Mouse (Mus musculus): ENCODE data around the gene Zscan2. TPM values are rescaled to one million over a fixed set of nuclear protein-coding genes. Genes with fewer than 3 reads are reported as not detected.

The Zscan2 gene
- polyA plus RNA-seq, 1 experiment from 2014 or later, result 4.5 TPM

DNA sequence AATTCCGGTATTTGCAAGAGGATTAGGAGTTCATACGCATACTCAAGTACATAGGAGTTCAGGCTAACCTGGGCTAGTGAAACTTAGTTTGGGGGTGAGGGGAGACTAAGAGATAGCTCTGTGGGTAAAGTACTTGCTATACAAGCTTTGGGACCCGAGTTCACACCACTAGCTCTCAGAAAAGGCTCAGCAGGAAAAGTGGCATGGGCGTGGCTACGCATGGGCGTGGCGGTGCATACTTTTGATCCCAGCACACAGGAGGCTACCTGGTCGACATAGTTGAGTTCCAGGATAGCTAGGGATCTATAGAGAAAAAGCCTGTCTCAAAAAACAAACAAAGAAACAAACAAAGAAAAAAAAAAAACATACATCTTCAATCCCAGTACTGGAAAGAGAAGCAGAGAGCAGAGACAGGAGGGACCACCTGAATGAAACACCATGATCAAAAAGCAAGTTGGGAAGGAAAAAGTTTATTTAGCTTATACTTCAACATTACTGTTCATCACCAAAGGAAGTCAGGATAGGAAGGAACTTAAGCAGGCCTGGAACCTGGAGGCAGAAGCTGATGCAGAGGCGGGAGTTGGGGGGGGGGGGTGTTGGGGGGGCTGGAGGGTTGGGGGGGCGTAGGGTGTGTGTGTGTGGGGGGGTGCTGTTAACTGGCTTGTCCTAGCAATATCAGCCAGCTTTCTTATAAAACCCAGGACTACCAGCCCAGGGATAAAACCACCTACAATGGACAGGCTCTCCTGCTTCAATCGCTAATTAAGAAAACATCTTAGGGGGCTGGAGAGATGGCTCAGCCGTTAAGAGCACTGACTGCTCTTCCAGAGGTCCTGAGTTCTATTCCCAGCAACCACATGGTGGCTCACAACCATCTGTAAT, 26.8 kb upstream of the Zscan2 start:
- no peak for ATAC-seq (ENCODE audit: low FRiP score, low read depth)
- Histone ChIP-seq H3K4me1 (peaks cover 22% of the 10 kb centered on the region), H3K27me3 (no peaks in the 10 kb centered on the region), H3K4me3 (no peak overlapping the region), H3K9me3 (no peaks in the 10 kb centered on the region), H3K9ac (no peak overlapping the region), H3K27ac (no peak overlapping the region), H3K4me2 (replicated peaks) (no peak overlapping the region), H3K36me3 (no peaks in the 10 kb centered on the region)
- 27% methylated on average over 11 of the region's 12 CpGs for WGBS

DNA sequence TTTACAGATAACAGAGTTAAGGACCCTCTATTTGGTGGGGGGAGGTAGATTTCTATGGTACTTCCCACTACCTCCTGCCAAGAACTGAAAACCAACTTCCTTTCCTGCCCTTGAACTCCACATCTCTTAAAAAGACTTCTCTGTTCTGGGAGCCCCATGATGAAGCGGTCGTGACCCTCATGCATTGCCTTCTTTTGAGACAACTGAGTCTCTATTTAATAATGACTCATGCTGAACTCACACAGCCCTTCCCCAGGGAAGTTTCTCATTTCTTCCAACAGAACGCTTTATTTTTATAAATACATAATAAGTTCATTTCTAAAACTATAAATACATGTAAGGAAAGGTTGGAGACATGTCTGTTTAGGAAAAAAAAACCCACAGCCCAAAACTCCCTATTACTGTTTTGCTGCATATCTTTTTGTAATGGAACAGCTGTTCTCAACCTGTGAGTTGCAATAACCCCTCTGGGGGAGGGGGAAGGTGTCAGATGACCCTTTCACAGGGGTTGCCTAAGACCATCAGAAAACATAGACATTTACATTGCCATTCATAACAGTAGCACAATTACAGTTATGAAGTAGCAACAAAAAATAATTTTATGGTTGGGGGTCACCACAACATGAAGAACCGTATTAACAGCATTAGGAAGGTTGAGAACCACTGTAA, 24.6 kb upstream of the Zscan2 start:
- WGBS, result 55% methylated on average over 4 of the region's 4 CpGs
- H3K27ac ChIP-seq, result no peak overlapping the region
- H3K36me3 ChIP-seq, result no peaks in the 10 kb centered on the region
- H3K4me2 ChIP-seq (replicated peaks), result no peak overlapping the region
- no peak overlapping the region for H3K4me3 ChIP-seq
- no peaks in the 10 kb centered on the region for H3K9me3 ChIP-seq
- ATAC-seq (ENCODE audit: low FRiP score, low read depth), result no peak
- no peaks in the 10 kb centered on the region for H3K27me3 ChIP-seq
- H3K9ac ChIP-seq, result no peak overlapping the region
- H3K4me1 ChIP-seq, result peaks cover 22% of the 10 kb centered on the region

DNA sequence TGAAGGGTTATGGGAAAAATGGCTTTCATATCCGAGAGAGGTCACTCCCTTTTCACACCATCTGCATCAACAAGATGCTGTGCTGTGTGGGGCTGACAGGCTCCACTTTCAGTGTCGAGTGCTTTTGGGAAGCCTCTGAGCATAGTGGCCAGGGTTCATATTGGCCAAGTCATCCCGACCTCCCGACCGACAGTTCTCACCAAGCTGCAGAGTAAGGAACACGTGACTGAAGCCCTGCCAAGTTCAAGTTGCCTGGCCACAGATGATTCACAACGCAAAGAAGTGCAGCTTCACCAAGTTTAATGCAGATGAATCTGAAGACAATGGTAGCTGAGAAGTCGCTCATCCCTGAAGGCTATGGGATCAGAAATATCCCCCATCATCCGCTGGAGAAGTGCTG, 23.0 kb upstream of the Zscan2 start:
- H3K4me2 ChIP-seq (replicated peaks), result no peak overlapping the region
- H3K9ac ChIP-seq, result no peak overlapping the region
- ATAC-seq (ENCODE audit: low FRiP score, low read depth), result no peak
- H3K4me3 ChIP-seq, result no peak overlapping the region
- 50% methylated on average over 9 of the region's 9 CpGs for WGBS
- H3K4me1 ChIP-seq, result peaks cover 16% of the 10 kb centered on the region
- no peaks in the 10 kb centered on the region for H3K36me3 ChIP-seq
- no peak overlapping the region for H3K27ac ChIP-seq
- no peaks in the 10 kb centered on the region for H3K27me3 ChIP-seq
- no peaks in the 10 kb centered on the region for H3K9me3 ChIP-seq

DNA sequence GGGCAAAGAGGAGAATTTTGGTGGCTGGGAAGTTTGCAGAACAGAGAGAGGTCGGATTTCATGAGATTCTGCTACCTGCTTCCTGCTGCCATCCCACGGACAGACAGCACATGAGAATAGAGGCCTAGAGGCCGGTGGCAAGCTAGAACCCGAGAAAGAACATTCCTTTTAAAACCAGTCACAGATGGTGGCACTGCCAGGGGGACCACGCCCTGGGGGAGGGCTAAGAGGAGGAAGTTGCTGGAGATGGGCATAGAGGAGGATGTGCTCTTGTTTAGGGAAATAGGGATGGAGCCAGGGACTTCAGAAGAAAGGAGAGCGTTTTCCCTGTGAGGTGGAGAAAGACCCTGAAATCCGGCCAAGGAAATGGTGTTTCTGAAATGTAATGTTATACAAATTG, 22.5 kb upstream of the Zscan2 start:
- no peak for ATAC-seq (ENCODE audit: low FRiP score, low read depth)
- WGBS, result 34% methylated on average over 7 of the region's 7 CpGs

DNA sequence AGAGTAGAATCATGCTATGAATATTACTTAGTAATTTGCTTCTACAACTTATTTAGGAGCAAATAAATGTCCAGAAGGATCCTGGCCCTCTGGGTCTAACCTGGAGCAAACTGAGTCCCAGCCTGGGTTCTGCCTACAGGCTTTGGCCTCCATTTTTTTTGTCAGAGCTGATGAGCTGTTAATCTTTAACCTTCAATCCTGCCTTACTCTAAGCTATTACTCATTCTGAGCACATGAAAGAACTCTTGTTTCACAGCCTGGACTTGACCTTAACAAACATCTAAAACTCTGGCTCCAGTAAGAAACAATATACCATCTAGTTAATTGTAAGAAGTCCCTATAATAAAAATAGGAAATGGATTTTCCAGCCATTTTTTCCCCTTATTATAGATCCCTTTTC, 21.0 kb upstream of the Zscan2 start:
- Histone ChIP-seq H3K4me3 (no peak overlapping the region), H3K4me2 (replicated peaks) (no peak overlapping the region), H3K9ac (no peak overlapping the region), H3K36me3 (no peaks in the 10 kb centered on the region), H3K9me3 (no peaks in the 10 kb centered on the region), H3K27ac (no peak overlapping the region), H3K4me1 (peaks cover 13% of the 10 kb centered on the region), H3K27me3 (no peaks in the 10 kb centered on the region)
- ATAC-seq (ENCODE audit: low FRiP score, low read depth), result no peak

More for the DNA sequence above, 22.5 kb upstream of the Zscan2 start:
- H3K9me3 ChIP-seq, result no peaks in the 10 kb centered on the region
- no peaks in the 10 kb centered on the region for H3K36me3 ChIP-seq
- H3K27ac ChIP-seq, result no peak overlapping the region
- H3K4me1 ChIP-seq, result peaks cover 13% of the 10 kb centered on the region
- no peaks in the 10 kb centered on the region for H3K27me3 ChIP-seq
- no peak overlapping the region for H3K4me3 ChIP-seq
- no peak overlapping the region for H3K9ac ChIP-seq
- H3K4me2 ChIP-seq (replicated peaks), result no peak overlapping the region

DNA sequence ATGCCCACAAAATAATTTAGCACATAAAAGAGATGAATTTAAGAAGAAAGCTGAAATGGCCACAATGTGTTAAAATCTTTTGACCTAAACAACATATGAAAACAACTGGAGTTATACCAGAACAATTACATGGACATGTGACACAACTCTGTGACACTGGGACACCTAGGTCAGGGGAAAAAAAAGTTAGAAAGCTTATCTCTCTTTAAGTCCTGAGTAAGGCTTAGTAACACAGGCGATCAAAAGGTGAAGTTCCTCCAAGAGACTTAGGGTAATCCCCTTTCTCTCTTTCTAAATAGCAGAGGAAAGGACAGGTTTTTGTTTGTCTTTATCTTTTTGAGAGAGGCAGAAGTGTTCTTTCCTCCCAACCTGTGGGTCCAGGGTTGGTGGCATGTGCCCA, 20.5 kb upstream of the Zscan2 start:
- no peak overlapping the region for H3K9ac ChIP-seq
- H3K4me3 ChIP-seq, result no peak overlapping the region
- no peaks in the 10 kb centered on the region for H3K36me3 ChIP-seq
- no peak overlapping the region for H3K27ac ChIP-seq
- 54% methylated on average over 1 of the region's 1 CpGs for WGBS
- H3K9me3 ChIP-seq, result no peaks in the 10 kb centered on the region
- no peak for ATAC-seq (ENCODE audit: low FRiP score, low read depth)
- peaks cover 13% of the 10 kb centered on the region for H3K4me1 ChIP-seq
- H3K4me2 ChIP-seq (replicated peaks), result no peak overlapping the region
- H3K27me3 ChIP-seq, result no peaks in the 10 kb centered on the region

DNA sequence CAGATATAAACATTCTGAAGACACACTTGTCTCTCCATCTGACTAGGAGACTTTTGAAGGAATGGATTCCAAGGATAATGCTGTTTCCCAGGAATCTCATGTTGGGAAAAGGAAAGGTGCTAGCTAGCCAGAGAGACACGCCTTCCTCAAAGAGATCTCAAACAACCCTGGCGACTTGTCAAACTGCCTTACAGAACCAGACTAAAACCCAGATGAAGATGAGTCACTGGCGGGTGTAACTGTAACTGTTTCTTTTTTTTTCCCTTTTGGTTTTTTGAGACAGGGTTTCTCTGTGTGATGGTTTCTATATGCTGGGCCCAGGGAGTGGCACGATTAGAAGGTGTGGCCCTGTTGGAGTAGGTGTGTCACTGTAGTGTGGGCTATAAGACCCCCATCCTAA, 19.8 kb upstream of the Zscan2 start:
- Histone ChIP-seq H3K27me3 (no peaks in the 10 kb centered on the region), H3K4me3 (no peak overlapping the region), H3K36me3 (no peaks in the 10 kb centered on the region), H3K4me2 (replicated peaks) (no peak overlapping the region), H3K27ac (no peak overlapping the region), H3K4me1 (peaks cover 9% of the 10 kb centered on the region), H3K9me3 (no peaks in the 10 kb centered on the region), H3K9ac (no peak overlapping the region)
- WGBS, result 72% methylated on average over 4 of the region's 4 CpGs
- ATAC-seq (ENCODE audit: low FRiP score, low read depth), result no peak

DNA sequence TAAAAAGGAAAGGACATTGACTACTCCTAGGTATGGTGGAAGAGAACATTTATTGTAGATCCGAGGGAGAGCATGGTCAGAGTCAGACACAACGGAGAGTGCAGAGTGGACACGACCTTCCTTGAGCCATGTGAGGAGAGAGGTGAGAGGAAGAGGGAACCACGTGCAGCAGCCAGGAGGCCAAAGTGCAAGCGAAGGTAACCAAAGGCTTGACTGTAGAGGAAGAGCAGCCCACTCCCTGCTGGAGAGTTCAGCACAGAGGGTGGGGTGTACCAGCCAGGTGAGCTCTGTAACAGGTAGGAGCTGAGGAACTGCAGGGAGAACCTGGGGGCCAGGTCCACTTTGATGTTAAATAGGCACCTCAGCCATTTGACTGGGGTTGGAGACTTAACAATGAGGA, 18.6 kb upstream of the Zscan2 start:
- WGBS, result 68% methylated on average over 5 of the region's 5 CpGs
- no peaks in the 10 kb centered on the region for H3K36me3 ChIP-seq
- H3K27ac ChIP-seq, result no peak overlapping the region
- no peak overlapping the region for H3K9ac ChIP-seq
- H3K4me2 ChIP-seq (replicated peaks), result no peak overlapping the region
- no peaks in the 10 kb centered on the region for H3K9me3 ChIP-seq
- H3K4me3 ChIP-seq, result no peak overlapping the region
- peaks cover 8% of the 10 kb centered on the region for H3K4me1 ChIP-seq
- H3K27me3 ChIP-seq, result no peaks in the 10 kb centered on the region
- ATAC-seq (ENCODE audit: low FRiP score, low read depth), result no peak

DNA sequence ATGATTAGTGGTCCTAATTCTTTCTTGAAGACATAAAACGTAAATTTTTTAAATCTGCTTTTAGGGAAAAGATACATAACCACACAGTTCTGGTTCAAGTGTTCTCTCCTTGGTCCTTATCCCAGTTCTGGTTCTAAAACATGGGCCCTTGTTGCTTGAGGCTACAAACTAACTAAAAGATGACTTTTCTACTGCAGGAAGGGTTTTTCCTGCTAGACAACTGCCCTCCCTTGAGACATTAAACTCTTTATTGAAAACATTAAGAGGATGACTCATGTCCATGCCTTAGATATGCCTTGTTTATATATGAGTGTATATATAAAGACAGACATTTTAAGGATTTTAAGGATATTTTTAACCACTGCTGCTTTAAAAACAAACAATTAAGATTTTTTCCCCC, 17.5 kb upstream of the Zscan2 start:
- Histone ChIP-seq H3K36me3 (no peaks in the 10 kb centered on the region), H3K27me3 (no peaks in the 10 kb centered on the region), H3K9ac (no peak overlapping the region), H3K27ac (no peak overlapping the region), H3K4me2 (replicated peaks) (no peak overlapping the region), H3K4me3 (no peak overlapping the region), H3K4me1 (peaks cover 2% of the 10 kb centered on the region; the same call in 1 of the 2 replicates), H3K9me3 (no peaks in the 10 kb centered on the region)
- 87% methylated on average over 1 of the region's 1 CpGs for WGBS
- ATAC-seq (ENCODE audit: low FRiP score, low read depth), result no peak

DNA sequence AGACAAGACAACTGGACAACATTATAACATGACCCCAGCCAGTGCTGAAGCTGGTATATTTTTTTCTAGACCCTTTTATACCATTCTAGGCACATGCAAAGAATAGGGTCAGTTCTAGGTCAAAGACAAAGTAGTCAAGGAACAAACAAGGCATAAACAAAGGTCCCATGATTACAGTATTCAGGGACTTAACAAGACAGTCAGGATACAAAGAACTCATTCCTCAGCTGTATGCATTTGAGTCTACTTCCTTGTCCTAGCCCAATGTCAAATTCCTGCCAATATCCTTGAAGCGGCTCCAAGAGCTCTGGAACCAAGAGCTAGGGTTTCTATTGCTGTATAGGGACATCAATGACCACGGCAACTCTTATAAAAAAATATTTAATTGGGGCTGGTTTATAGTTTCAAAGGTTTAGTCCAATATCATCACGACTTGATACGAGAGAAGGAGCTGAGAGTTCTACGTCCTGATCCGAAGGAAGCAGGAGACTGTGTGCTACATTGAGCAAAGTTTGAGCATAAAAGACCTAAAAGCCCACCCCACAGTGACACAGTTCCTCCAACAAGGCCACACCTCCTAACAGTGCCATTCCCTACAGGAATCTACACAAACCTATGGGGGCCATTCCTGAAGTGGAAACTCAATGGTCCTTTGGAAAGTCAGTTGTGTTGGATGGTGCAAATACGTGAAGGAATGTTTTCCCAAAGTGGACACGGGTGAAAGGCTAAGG, 16.6 kb upstream of the Zscan2 start:
- 89% methylated on average over 8 of the region's 8 CpGs for WGBS
- Histone ChIP-seq H3K9me3 (no peaks in the 10 kb centered on the region), H3K27ac (no peak overlapping the region; the same call in 1 of the 2 replicates), H3K9ac (no peak overlapping the region), H3K36me3 (no peaks in the 10 kb centered on the region), H3K27me3 (no peaks in the 10 kb centered on the region), H3K4me3 (no peak overlapping the region), H3K4me1 (no peaks in the 10 kb centered on the region), H3K4me2 (replicated peaks) (no peak overlapping the region)
- no peak for ATAC-seq (ENCODE audit: low FRiP score, low read depth)

DNA sequence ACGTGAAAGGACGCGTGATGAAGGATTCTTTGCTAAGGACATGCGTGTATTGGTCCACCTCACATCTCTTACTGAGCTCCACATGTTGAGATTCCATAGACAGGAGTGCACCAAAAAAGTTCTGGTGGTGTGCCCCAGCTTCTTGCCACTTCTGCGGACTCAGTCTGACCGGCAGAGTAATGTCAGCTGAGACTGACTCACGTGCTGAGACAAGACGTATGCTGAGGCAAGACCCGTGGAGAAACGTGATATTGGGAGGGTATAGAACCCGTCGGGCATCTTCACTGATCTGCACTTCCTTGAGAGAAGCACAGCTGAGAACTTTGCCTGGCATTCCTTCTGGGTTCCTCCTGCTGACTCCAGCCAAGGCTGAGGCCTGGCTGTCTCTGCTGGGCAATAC, 16.0 kb upstream of the Zscan2 start:
- no peak for ATAC-seq (ENCODE audit: low FRiP score, low read depth)
- no peaks in the 10 kb centered on the region for H3K9me3 ChIP-seq
- no peaks in the 10 kb centered on the region for H3K4me1 ChIP-seq
- 90% methylated on average over 12 of the region's 12 CpGs for WGBS
- H3K9ac ChIP-seq, result no peak overlapping the region
- no peaks in the 10 kb centered on the region for H3K27me3 ChIP-seq
- H3K4me2 ChIP-seq (replicated peaks), result no peak overlapping the region
- no peak overlapping the region for H3K27ac ChIP-seq
- H3K4me3 ChIP-seq, result no peak overlapping the region
- H3K36me3 ChIP-seq, result no peaks in the 10 kb centered on the region

DNA sequence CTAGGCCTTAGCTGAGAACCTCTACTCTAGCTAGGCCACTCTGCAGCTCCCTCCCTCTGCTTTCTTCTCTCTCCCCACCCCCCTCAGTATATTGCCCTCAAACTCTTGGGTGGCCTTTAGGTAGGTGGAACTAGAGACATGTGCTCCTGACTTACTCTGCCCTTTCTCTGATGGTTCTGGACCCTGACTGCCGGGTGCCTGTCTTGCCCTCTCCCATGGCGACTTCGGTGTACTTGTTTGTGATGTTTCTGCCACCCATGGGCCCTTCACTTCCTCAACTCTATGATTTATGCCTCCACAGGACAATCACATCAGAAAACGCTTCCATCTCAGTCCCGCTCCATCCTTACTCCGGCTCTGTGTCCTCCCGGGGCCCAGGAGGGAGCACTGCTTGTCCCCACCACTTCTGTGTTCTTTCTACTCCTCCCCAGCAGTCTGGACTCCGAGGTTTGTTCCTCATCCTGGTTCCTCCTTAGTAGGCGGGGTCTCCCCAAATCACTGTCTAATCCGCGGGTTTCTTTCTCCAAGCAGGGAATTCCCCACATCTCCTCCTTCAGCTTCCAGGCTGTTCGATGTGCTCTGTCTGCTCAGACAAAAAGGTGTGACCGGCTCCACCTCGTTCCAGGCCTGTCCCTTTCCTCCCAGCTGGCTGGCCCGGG, 15.0 kb upstream of the Zscan2 start:
- no peak overlapping the region for H3K4me3 ChIP-seq
- 70% methylated on average over 15 of the region's 15 CpGs for WGBS
- no peak overlapping the region for H3K9ac ChIP-seq
- H3K4me2 ChIP-seq (replicated peaks), result no peak overlapping the region
- no peak overlapping the region for H3K27ac ChIP-seq
- no peaks in the 10 kb centered on the region for H3K4me1 ChIP-seq
- no peaks in the 10 kb centered on the region for H3K27me3 ChIP-seq
- no peaks in the 10 kb centered on the region for H3K9me3 ChIP-seq
- ATAC-seq (ENCODE audit: low FRiP score, low read depth), result no peak
- no peaks in the 10 kb centered on the region for H3K36me3 ChIP-seq
